Mouse (Mus musculus) retina, adult 2 months (tissue): ENCODE results near the gene Zbtb8b.
"Not testable (repeated sequence)": the region's sequence is repeated elsewhere in the genome, so short reads cannot be mapped to it uniquely, and the experiment has no call there.

Experiments used
- DNase-seq: peaks from one replicate; pipeline ENCODE4 v3.0.0-alpha.2; 2012; ENCODE audit warnings: low read depth, low spot score

Zbtb8b gene

GRCm38 (mm10) chr4:129416478-129416877 lies 24.2 kb downstream of the Zbtb8b start:
- no peak for DNase-seq

GRCm38 (mm10) chr4:129415892-129416291 lies 24.8 kb downstream of the Zbtb8b start:
- no peak for DNase-seq

- DNase-seq, result no peak
Measured at GRCm38 (mm10) chr4:129410991-129411390, 29.7 kb downstream of the Zbtb8b start.

- not testable (repeated sequence) for DNase-seq
Measured at GRCm38 (mm10) chr4:129410532-129410931, 30.1 kb downstream of the Zbtb8b start.

- DNase-seq, result no peak
Measured at GRCm38 (mm10) chr4:129406447-129406846, 34.2 kb downstream of the Zbtb8b start.

- no peak for DNase-seq
Measured at GRCm38 (mm10) chr4:129399813-129400212, 40.8 kb downstream of the Zbtb8b start.

- no peak for DNase-seq
Measured at GRCm38 (mm10) chr4:129396960-129397359, 43.7 kb downstream of the Zbtb8b start.

GRCm38 (mm10) chr4:129394089-129394870 lies 46.4 kb downstream of the Zbtb8b start:
- no peak for DNase-seq

GRCm38 (mm10) chr4:129390936-129391557 lies 49.6 kb downstream of the Zbtb8b start:
- DNase-seq, result no peak

- DNase-seq, result no peak
Measured at GRCm38 (mm10) chr4:129390216-129390743, 50.4 kb downstream of the Zbtb8b start.

GRCm38 (mm10) chr4:129388404-129388803 lies 52.2 kb downstream of the Zbtb8b start:
- no peak for DNase-seq

- no peak for DNase-seq
Measured at GRCm38 (mm10) chr4:129386989-129387388, 53.7 kb downstream of the Zbtb8b start.

GRCm38 (mm10) chr4:129386269-129386946 lies 54.2 kb downstream of the Zbtb8b start:
- no peak for DNase-seq

GRCm38 (mm10) chr4:129385685-129386084 lies 55.0 kb downstream of the Zbtb8b start:
- DNase-seq, result no peak

- no peak for DNase-seq
Measured at GRCm38 (mm10) chr4:129384440-129384839, 56.2 kb downstream of the Zbtb8b start.

GRCm38 (mm10) chr4:129383586-129383985 lies 57.1 kb downstream of the Zbtb8b start:
- DNase-seq, result no peak

- DNase-seq, result no peak
Measured at GRCm38 (mm10) chr4:129382488-129382887, 58.2 kb downstream of the Zbtb8b start.

- DNase-seq, result no peak
Measured at GRCm38 (mm10) chr4:129382029-129382428, 58.6 kb downstream of the Zbtb8b start.

- DNase-seq, result no peak
Measured at GRCm38 (mm10) chr4:129381148-129381547, 59.5 kb downstream of the Zbtb8b start.

- no peak for DNase-seq
Measured at GRCm38 (mm10) chr4:129379805-129380204, 60.8 kb downstream of the Zbtb8b start.

GRCm38 (mm10) chr4:129377601-129378390 lies 62.9 kb downstream of the Zbtb8b start, which contains the start of gene Zbtb8a:
Gene Zbtb8a (minus strand): TSS chr4:129378116.
- no peak for DNase-seq
